Mouse (Mus musculus): ENCODE results near the gene Gsdma2. TPM values are rescaled to one million over a fixed set of nuclear protein-coding genes. Genes with fewer than 3 reads are reported as not detected.
"Not testable (repeated sequence)": the region's sequence is repeated elsewhere in the genome, so short reads cannot be mapped to it uniquely, and the experiment has no call there.

Gsdma2 gene
- polyA plus RNA-seq, 1 experiment from 2014 or later = not detected

DNA sequence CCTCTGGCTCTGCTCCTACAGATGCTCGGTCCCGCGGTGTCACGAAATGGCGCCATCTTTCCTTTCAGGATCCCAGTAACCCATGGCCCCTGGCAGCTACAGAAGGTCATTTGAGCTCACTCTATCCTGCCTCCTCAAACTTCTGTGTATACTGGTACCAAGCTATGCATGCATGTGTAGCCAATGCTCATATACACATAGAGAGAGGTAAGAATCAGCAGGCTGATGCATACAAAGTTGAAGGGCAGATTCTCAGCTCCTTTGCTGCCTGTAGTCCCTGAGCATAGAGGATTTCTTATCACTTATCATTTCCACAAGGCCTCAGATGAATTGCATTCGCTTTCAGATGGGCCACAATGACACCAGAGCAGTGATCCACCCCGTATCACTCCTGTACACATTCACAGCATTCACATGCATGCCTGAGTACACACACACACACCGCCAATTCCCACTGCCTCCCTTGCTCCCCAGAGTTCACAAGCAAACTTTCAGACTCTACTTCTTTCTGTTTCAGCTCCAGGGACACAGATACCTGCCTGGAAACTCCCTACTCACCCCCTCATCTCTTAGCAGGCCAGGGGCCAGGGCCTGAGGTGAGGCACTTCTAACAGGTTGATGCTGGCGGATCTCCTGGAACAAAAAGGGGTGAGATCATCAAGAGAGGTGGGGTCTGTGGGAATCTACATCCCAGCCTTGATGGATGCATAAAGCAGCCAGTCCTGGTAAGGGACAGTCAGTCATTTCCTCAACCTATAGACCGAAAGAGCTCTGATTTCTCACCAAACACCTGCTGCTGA lies 20.7 kb upstream of the Gsdma2 start, which contains the start of the genes Gm12355 and Gsdma3:
TSS of gene Gm12355 (minus strand) at position 51 of the 800 bp plus-strand sequence.
TSS of gene Gsdma3 (plus strand) at position 750 of the 800 bp plus-strand sequence.
- Histone ChIP-seq H3K4me1 (no peaks in the 10 kb centered on the region), H3K4me2 (no peak within 1 kb of the TSS), H3K9me3 (no peaks in the 10 kb centered on the region), H3K36me3 (replicated peaks) (no peaks in the 10 kb centered on the region), H3K9ac (no peak within 1 kb of the TSS), H3K27ac (no peak within 1 kb of the TSS), H3K27me3 (replicated peaks) (no peaks in the 10 kb centered on the region), H3K4me3 (no peak within 1 kb of the TSS)
- WGBS = 90% methylated on average over 10 of the region's 10 CpGs
- ATAC-seq (replicated peaks) = no peak

DNA sequence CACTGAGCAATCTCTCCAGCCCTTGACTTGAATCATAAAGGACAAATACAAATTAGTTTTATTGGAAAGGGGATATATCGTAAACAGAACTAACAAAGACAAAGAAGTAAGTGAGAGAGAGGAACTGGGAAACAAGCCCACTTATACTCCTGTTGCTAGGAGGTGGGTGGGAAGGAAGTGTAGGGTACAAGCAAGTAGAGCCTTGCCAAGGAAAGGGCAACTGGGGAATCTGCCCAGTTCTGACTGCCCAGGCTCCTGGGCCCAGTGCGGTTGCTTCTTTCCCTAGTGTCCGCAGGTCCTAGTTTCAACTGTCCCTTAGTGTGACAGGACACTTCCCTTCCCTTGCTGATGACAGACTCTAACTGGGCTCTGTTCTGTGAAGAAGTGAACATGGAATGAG lies 17.9 kb upstream of the Gsdma2 start:
- 96% methylated on average over 3 of the region's 3 CpGs for WGBS
- no peaks in the 10 kb centered on the region for H3K27me3 ChIP-seq (replicated peaks)
- no peaks in the 10 kb centered on the region for H3K36me3 ChIP-seq (replicated peaks)
- H3K9me3 ChIP-seq = no peaks in the 10 kb centered on the region
- H3K4me2 ChIP-seq = no peak overlapping the region
- no peak overlapping the region for H3K27ac ChIP-seq
- no peaks in the 10 kb centered on the region for H3K4me1 ChIP-seq
- H3K4me3 ChIP-seq = no peak overlapping the region
- ATAC-seq (replicated peaks) = no peak
- H3K9ac ChIP-seq = no peak overlapping the region

DNA sequence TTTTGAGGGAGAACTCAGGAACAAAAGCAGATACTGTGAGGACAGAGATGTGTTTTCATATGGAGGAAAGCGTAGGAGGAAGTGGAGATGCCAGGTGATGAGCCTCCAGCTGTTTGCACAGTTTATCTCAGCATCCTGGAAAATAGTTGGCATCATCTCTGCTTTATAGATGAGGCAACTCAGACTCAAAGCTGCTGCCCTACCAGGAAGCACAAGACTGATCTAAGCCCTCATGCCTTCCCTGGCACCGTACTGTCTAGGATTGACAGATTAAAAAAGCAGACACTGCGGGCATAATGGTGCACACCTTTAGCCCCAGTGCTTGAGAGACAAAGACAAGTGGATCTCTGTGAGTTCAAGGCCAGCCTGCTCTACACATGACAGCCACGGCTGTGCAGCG lies 15.9 kb upstream of the Gsdma2 start:
- Histone ChIP-seq H3K27ac (no peak overlapping the region), H3K9ac (no peak overlapping the region), H3K9me3 (no peaks in the 10 kb centered on the region), H3K27me3 (replicated peaks) (no peaks in the 10 kb centered on the region), H3K4me3 (no peak overlapping the region), H3K36me3 (replicated peaks) (no peaks in the 10 kb centered on the region), H3K4me2 (no peak overlapping the region), H3K4me1 (no peaks in the 10 kb centered on the region)
- WGBS = 88% methylated on average over 5 of the region's 5 CpGs
- no peak for ATAC-seq (replicated peaks)

DNA sequence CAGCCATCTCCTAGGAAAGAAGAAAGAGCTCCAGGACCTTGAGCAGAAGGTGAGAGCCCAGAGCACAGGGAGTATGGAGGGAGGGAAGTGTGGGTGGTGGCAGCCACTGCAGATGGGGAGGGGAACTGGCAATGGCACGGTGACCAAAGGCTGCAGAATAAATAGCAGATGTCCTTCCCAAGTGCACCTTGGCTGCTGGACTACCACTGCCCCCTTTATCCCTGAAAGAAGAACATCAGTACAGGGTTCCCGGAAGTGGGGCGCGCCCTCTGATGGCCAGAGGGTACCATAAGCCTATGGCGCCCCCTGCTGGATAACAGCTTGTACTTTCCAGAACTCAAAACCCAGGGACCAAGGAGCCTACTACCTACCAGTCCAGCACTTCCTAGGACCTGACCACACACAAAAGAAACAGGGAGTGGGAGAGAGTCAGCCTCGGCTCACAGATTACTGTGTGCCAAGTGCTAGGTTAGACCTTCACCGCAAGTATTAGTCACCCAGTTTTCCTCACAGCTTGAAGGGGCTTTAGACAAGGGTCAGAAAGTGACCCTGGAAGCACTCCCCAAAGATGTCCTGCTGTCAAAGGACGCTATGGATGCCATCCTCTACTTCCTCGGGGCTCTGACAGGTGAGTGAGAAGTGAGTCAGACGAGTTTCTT lies 11.1 kb upstream of the Gsdma2 start:
- not testable (repeated sequence) for H3K4me2 ChIP-seq; H3K4me3 ChIP-seq; H3K27ac ChIP-seq; H3K9me3 ChIP-seq; H3K27me3 ChIP-seq (replicated peaks); ATAC-seq (replicated peaks); H3K9ac ChIP-seq; H3K36me3 ChIP-seq (replicated peaks); H3K4me1 ChIP-seq
- WGBS = 33% methylated on average over 10 of the region's 10 CpGs

DNA sequence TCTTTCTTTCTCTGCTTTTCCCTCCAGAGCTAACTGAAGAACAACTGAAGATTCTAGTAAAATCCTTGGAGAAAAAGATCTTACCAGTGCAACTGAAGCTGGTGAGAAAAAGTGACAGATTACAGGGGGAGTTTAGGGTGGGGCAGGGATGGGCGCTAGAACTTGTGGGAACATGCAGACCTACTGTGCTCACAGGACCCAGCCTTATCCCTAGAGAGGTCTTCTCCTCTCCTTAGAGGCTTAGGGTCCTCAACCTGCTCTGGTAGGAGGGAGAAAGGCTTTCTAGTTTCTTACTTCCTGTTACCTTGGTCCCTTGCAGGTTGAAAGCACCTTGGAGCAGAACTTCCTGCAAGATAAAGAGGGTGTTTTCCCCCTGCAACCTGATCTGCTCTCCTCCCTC lies 9.1 kb upstream of the Gsdma2 start:
- H3K9me3 ChIP-seq = no peaks in the 10 kb centered on the region
- no peak overlapping the region for H3K4me3 ChIP-seq
- H3K9ac ChIP-seq = no peak overlapping the region
- H3K27me3 ChIP-seq (replicated peaks) = no peaks in the 10 kb centered on the region
- no peaks in the 10 kb centered on the region for H3K36me3 ChIP-seq (replicated peaks)
- WGBS = 82% methylated on average over 1 of the region's 1 CpGs
- no peak overlapping the region for H3K27ac ChIP-seq
- no peak overlapping the region for H3K4me2 ChIP-seq
- no peak for ATAC-seq (replicated peaks)
- no peaks in the 10 kb centered on the region for H3K4me1 ChIP-seq

DNA sequence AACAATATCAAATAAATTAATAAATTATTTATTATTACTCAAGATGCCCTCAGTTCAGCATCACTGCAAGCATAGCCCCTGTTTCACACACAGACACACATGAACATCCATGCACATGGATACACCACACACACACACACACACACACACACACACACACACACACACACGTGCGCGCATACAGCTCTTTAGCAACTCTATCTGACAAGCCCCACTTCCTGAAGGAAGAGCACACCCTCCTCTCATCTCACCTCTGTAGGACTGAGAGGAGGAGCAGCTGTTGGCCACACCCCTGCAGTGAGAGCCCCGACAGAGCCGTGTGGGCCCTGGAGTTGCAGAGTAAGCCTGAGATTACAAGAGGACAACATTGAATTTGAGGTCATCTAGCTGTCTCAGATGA lies 6.5 kb upstream of the Gsdma2 start:
- Histone ChIP-seq H3K36me3 (replicated peaks) (no peaks in the 10 kb centered on the region), H3K27me3 (replicated peaks) (no peaks in the 10 kb centered on the region), H3K27ac (no peak overlapping the region), H3K4me1 (no peaks in the 10 kb centered on the region), H3K9ac (no peak overlapping the region), H3K9me3 (no peaks in the 10 kb centered on the region), H3K4me3 (no peak overlapping the region), H3K4me2 (no peak overlapping the region)
- ATAC-seq (replicated peaks) = no peak
- WGBS = 71% methylated on average over 5 of the region's 5 CpGs

DNA sequence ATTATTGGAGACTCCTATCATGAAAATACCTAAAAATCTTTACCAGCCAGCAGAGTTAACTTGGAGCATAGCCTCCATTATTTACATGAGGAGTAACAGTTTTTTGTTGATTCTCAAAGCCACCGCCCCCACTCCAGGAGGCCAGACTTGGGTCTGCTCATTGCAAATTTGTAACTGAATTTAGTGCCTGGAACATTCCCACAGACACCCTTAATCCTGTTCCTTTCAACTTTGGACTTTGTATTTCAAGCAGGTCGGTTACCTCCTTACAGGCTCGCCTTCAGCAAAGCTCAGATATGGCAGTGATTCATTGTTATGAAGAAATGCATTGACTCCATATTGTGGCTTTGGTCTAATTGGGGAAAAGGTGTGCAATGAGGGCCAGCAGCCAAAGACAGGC lies 1.8 kb upstream of the Gsdma2 start:
- Histone ChIP-seq H3K9ac (no peak overlapping the region), H3K27me3 (replicated peaks) (no peaks in the 10 kb centered on the region), H3K27ac (no peak overlapping the region), H3K4me1 (no peaks in the 10 kb centered on the region), H3K9me3 (no peaks in the 10 kb centered on the region), H3K4me2 (no peak overlapping the region), H3K36me3 (replicated peaks) (no peaks in the 10 kb centered on the region), H3K4me3 (no peak overlapping the region)
- WGBS = 86% methylated on average over 3 of the region's 3 CpGs
- ATAC-seq (replicated peaks) = no peak

DNA sequence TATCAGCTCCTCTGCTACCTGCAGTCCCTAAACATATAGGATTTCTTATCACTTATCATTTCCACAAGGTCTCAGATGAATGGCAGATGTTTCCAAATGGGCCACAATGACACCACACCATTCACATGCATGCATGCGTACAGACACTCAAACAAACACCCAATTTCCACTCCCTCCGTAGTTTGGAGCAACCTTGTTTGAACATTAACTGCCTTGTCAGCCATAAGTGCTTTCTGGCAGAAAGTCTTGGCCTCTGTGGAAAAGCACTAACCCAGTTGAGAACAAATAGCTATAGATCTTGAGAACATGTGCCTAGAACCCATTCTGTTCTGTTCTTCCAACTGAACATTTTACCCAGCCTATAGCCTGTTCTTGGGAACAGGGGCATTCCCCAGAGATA lies 613 bp upstream of the Gsdma2 start:
- H3K27me3 ChIP-seq (replicated peaks) = no peaks in the 10 kb centered on the region
- no peak overlapping the region for H3K9ac ChIP-seq
- no peaks in the 10 kb centered on the region for H3K4me1 ChIP-seq
- H3K27ac ChIP-seq = no peak overlapping the region
- H3K4me2 ChIP-seq = no peak overlapping the region
- H3K36me3 ChIP-seq (replicated peaks) = no peaks in the 10 kb centered on the region
- no peak overlapping the region for H3K4me3 ChIP-seq
- H3K9me3 ChIP-seq = no peaks in the 10 kb centered on the region
- no peak for ATAC-seq (replicated peaks)
- 82% methylated on average over 2 of the region's 2 CpGs for WGBS

DNA sequence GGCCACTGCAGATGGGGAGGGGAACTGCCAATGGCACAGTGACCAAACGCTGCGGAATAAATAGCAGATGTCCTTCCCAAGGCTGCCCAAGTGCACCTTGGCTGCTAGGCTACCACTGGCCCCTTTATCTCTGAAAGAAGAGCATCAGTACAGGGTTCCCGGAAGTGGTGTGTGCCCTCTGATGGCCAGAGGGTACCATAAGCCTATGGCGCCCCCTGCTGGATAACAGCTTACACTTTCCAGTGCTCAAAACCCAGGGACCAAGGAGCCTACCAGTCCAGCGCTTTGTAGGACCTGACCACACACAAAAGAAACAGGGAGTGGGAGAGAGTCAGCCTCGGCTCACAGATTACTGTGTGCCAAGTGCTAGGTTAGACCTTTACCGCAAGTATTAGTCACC lies 8.5 kb downstream of the Gsdma2 start:
- not testable (repeated sequence) for H3K4me3 ChIP-seq; H3K9ac ChIP-seq; H3K36me3 ChIP-seq (replicated peaks); H3K27ac ChIP-seq; H3K4me2 ChIP-seq; H3K9me3 ChIP-seq; ATAC-seq (replicated peaks); H3K27me3 ChIP-seq (replicated peaks); H3K4me1 ChIP-seq
- WGBS = 15% methylated on average over 7 of the region's 7 CpGs

DNA sequence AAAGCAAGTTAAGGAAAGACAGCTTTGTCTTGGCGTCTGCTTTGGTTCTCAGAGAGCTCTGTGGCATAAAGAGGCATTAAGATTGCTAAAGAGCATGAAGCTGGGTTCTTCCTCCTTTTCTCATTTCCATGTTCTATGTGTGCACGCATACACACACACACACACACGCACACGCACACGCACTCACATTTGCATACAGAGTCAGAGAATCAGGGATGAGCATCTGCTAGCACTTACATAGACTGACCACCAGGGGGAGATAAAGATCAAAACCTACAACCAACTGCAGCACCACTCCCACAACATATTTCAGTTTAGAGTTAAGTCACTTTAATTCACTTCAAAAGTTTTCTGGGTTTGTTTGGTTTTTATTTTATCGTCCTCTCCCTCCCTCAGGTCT lies 14.0 kb downstream of the Gsdma2 start:
- Histone ChIP-seq H3K9ac (no peak overlapping the region), H3K36me3 (replicated peaks) (no peaks in the 10 kb centered on the region), H3K27ac (no peak overlapping the region), H3K9me3 (no peaks in the 10 kb centered on the region), H3K27me3 (replicated peaks) (no peaks in the 10 kb centered on the region), H3K4me3 (no peak overlapping the region), H3K4me1 (0 out of 2 replicates have a peak, but pooled peaks cover 3% of the 10 kb centered on the region), H3K4me2 (peak overlapping the region; percentile 37; the same call in 1 of the 2 replicates)
- WGBS = 12% methylated on average over 6 of the region's 6 CpGs
- ATAC-seq (replicated peaks) = 0 out of 2 replicates have a peak, but pooled peaks have one; percentile 39

DNA sequence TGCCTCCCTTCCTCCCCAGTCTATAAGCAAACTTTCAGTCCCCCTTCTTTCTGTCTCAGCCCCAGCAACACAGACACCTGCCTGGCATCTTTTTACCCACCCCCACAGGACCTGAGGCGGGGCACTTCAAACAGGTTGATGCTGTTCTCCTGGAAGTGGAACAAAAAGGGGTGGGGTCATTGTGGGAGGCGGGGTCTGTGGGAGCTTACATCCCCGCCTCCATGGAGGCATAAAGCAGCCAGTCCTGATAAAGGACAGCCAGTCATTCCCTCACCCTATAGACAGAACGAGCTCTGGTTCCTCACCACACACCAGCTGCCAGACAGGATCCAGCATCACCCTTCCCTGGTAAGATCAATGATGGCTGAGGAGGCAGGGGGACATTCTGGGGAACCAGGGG lies 17.5 kb downstream of the Gsdma2 start, which contains the start of gene Gsdma:
TSS of gene Gsdma (plus strand) at position 261 of the 400 bp plus-strand sequence.
- WGBS = 32% methylated on average over 4 of the region's 4 CpGs

DNA sequence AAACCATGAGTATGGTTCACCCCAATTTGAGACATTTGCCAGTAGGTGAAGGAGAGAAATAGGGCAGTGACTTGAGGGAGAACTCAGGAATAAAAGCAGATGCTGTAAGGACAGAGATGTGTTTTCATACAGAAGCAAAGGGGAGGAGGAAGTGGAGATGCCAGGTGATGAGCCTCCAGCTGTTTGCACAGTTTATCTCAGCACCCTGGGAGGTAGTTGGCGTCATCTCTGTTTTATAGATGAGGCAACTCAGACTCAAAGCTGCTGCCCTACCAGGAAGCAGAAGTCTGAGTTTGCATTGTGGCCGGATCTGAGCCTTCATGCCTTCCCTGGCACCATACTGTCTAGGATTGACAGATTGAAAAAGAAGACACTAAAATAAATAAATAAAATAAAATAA lies 22.4 kb downstream of the Gsdma2 start:
- Histone ChIP-seq H3K4me2 (no peak overlapping the region), H3K4me3 (no peak overlapping the region), H3K36me3 (replicated peaks) (no peaks in the 10 kb centered on the region), H3K9me3 (no peaks in the 10 kb centered on the region), H3K4me1 (no peaks in the 10 kb centered on the region), H3K27me3 (replicated peaks) (no peaks in the 10 kb centered on the region; the same call in none of the 2 replicates), H3K27ac (no peak overlapping the region), H3K9ac (no peak overlapping the region)
- no peak for ATAC-seq (replicated peaks)
- WGBS = 64% methylated on average over 2 of the region's 2 CpGs

More for the DNA sequence above, 17.5 kb downstream of the Gsdma2 start, which contains the start of gene Gsdma:
- Histone ChIP-seq H3K4me3 (no peak within 1 kb of the TSS), H3K36me3 (replicated peaks) (no peaks in the 10 kb centered on the region), H3K9ac (no peak within 1 kb of the TSS), H3K27me3 (replicated peaks) (no peaks in the 10 kb centered on the region), H3K9me3 (no peaks in the 10 kb centered on the region), H3K4me1 (0 out of 2 replicates have a peak, but pooled peaks cover 3% of the 10 kb centered on the region), H3K27ac (no peak within 1 kb of the TSS), H3K4me2 (no peak within 1 kb of the TSS)
- ATAC-seq (replicated peaks) = no peak
